Mouse (Mus musculus) midbrain, embryonic 11.5 days (tissue): ENCODE data around the gene Fam162a. TPM values are rescaled to one million over a fixed set of nuclear protein-coding genes. Genes with fewer than 3 reads are reported as not detected.
"Not testable (repeated sequence)": the region's sequence is repeated elsewhere in the genome, so short reads cannot be mapped to it uniquely, and the experiment has no call there.

Source experiments
- ATAC-seq: fragments of 200-750 bp; cut with Nextera tagmentation; 2 replicates; pipeline ENCODE4 v1.8.0; 2017; ENCODE audit warnings: moderate TSS enrichment, moderate library complexity; ENCODE audit not compliant: low FRiP score
- DNase-seq: peaks from one replicate; pipeline ENCODE4 v3.0.0; 2015; ENCODE audit warnings: low spot score; ENCODE audit errors: missing footprints
- H3K27ac ChIP-seq: fragments of 300-500 bp; sonication (generic); 2 replicates; pipeline ENCODE4 v1.5.1; 2014; ENCODE audit warnings: low read depth, low read length
- H3K27me3 ChIP-seq: fragments of 300-500 bp; sonication (generic); 2 replicates; pipeline ENCODE4 v1.6.1; 2014; ENCODE audit warnings: mild to moderate bottlenecking, low read length, moderate library complexity, mixed read lengths; ENCODE audit not compliant: control insufficient read depth, insufficient read depth
- H3K36me3 ChIP-seq: fragments of 300-500 bp; sonication (generic); 2 replicates; pipeline ENCODE4 v1.6.1; 2014; ENCODE audit warnings: mild to moderate bottlenecking, low read length, moderate library complexity, mixed read lengths; ENCODE audit not compliant: control insufficient read depth, insufficient read depth
- H3K4me1 ChIP-seq: fragments of 300-500 bp; sonication (generic); 2 replicates; pipeline ENCODE4 v1.6.1; 2014; ENCODE audit warnings: low read length; ENCODE audit not compliant: control insufficient read depth, insufficient read depth
- H3K4me2 ChIP-seq: fragments of 300-500 bp; sonication (generic); 2 replicates; pipeline ENCODE4 v1.6.1; 2014; ENCODE audit warnings: mild to moderate bottlenecking, moderate library complexity
- H3K4me3 ChIP-seq: fragments of 300-500 bp; sonication (generic); 2 replicates; pipeline ENCODE4 v1.5.1; 2014; ENCODE audit warnings: low read depth, low read length
- H3K9ac ChIP-seq: fragments of 300-500 bp; sonication (generic); 2 replicates; pipeline ENCODE4 v1.6.1; 2014; ENCODE audit warnings: low read length
- H3K9me3 ChIP-seq: fragments of 300-500 bp; sonication (generic); 2 replicates; pipeline ENCODE4 v1.6.1; 2016; ENCODE audit warnings: low read length; ENCODE audit not compliant: control insufficient read depth
- WGBS: fragments of 180-500 bp; shearing (Covaris S2); extraction: QIAGEN DNeasy Blood & Tissue Kit; methylation state at CpG from one replicate; pipeline ENCODE4 v1.1.7; 2014; 5-methylcytosine and 5-hydroxymethylcytosine counted together
- polyA plus RNA-seq: library from polyadenylated mRNA; unstranded; fragments of >200 nt; fragmentation: Nextera tagmentation; extraction: Ambion mirVana; gene quantifications from 2 replicates; pipeline ENCODE4 v1.2.1, GENCODE M21; 2014

Gene Fam162a
- polyA plus RNA-seq, 1 experiment from 2014 or later, result 249 TPM

GRCm38 (mm10) chr16:36047538-36047937, 23.9 kb downstream of the Fam162a start:
- H3K4me1 ChIP-seq, result no peaks in the 10 kb centered on the region
- H3K9ac ChIP-seq, result no peak overlapping the region
- H3K27ac ChIP-seq, result no peak overlapping the region
- H3K4me2 ChIP-seq, result no peak overlapping the region
- DNase-seq (no peak), ATAC-seq (no peak)
- WGBS, result 89% methylated on average over 4 of the region's 4 CpGs
- peaks cover 20% of the 10 kb centered on the region for H3K36me3 ChIP-seq
- H3K27me3 ChIP-seq, result no peaks in the 10 kb centered on the region
- H3K4me3 ChIP-seq, result no peak overlapping the region
- H3K9me3 ChIP-seq, result no peaks in the 10 kb centered on the region; the same call in 1 of the 2 replicates

- H3K36me3 ChIP-seq, result peaks cover 15% of the 10 kb centered on the region
- no peak for ATAC-seq
These were observed 27.4 kb downstream of the Fam162a start for GRCm38 (mm10) chr16:36043964-36044363.

GRCm38 (mm10) chr16:36043073-36043472, 28.3 kb downstream of the Fam162a start:
- no peak for ATAC-seq
- no peak overlapping the region for H3K4me2 ChIP-seq
- no peak for DNase-seq
- no peaks in the 10 kb centered on the region; the same call in 1 of the 2 replicates for H3K9me3 ChIP-seq
- no peak overlapping the region for H3K27ac ChIP-seq
- H3K4me3 ChIP-seq, result no peak overlapping the region
- no peaks in the 10 kb centered on the region for H3K27me3 ChIP-seq
- peaks cover 9% of the 10 kb centered on the region for H3K4me1 ChIP-seq
- no peak overlapping the region for H3K9ac ChIP-seq
- 88% methylated on average over 10 of the region's 10 CpGs for WGBS
- peaks cover 6% of the 10 kb centered on the region for H3K36me3 ChIP-seq

More at GRCm38 (mm10) chr16:36043964-36044363, 27.4 kb downstream of the Fam162a start:
- H3K4me1 ChIP-seq, result peaks cover 9% of the 10 kb centered on the region
- 85% methylated on average over 4 of the region's 4 CpGs for WGBS
- H3K9ac ChIP-seq, result no peak overlapping the region
- H3K4me3 ChIP-seq, result no peak overlapping the region
- H3K4me2 ChIP-seq, result no peak overlapping the region
- no peak overlapping the region for H3K27ac ChIP-seq
- no peaks in the 10 kb centered on the region for H3K27me3 ChIP-seq
- DNase-seq, result no peak
- H3K9me3 ChIP-seq, result no peaks in the 10 kb centered on the region; the same call in 1 of the 2 replicates

- Histone ChIP-seq H3K27me3 (no peaks in the 10 kb centered on the region), H3K4me3 (peak overlapping the region; percentile 60), H3K36me3 (no peaks in the 10 kb centered on the region; the same call in 1 of the 2 replicates), H3K9me3 (no peaks in the 10 kb centered on the region), H3K9ac (peak overlapping the region; percentile 82), H3K27ac (peak overlapping the region; percentile 22; the same call in 1 of the 2 replicates), H3K4me2 (peak overlapping the region; percentile 81), H3K4me1 (peaks cover 9% of the 10 kb centered on the region)
- DNase-seq (peak; percentile 86), ATAC-seq (no peak)
- 37% methylated on average over 11 of the region's 11 CpGs for WGBS
These were observed 29.8 kb downstream of the Fam162a start for GRCm38 (mm10) chr16:36041625-36042020.

GRCm38 (mm10) chr16:36040640-36041624, 30.5 kb downstream of the Fam162a start, which contains the start of gene Wdr5b:
Gene Wdr5b, plus strand, starts transcription at chr16:36041190.
- Histone ChIP-seq H3K9me3 (no peaks in the 10 kb centered on the region), H3K36me3 (no peaks in the 10 kb centered on the region), H3K4me1 (peaks cover 9% of the 10 kb centered on the region), H3K4me2 (peak within 1 kb of the TSS; percentile 81), H3K27ac (peak within 1 kb of the TSS; percentile 22; the same call in 1 of the 2 replicates), H3K4me3 (peak within 1 kb of the TSS; percentile 60), H3K9ac (peak within 1 kb of the TSS; percentile 82), H3K27me3 (no peaks in the 10 kb centered on the region)
- peak; percentile 97 for DNase-seq
- peak; percentile 97 for ATAC-seq
- 2% methylated on average over 39 of the region's 39 CpGs for WGBS

- H3K4me2 ChIP-seq, H3K4me1 ChIP-seq, H3K36me3 ChIP-seq, H3K4me3 ChIP-seq, H3K27me3 ChIP-seq, ATAC-seq, DNase-seq, H3K9me3 ChIP-seq, H3K27ac ChIP-seq, H3K9ac ChIP-seq: not testable (repeated sequence)
- 71% methylated on average over 1 of the region's 2 CpGs for WGBS
These were observed 43.3 kb downstream of the Fam162a start for GRCm38 (mm10) chr16:36028120-36028519.

- DNase-seq, result no peak
- no peaks in the 10 kb centered on the region for H3K4me1 ChIP-seq
- no peaks in the 10 kb centered on the region for H3K9me3 ChIP-seq
- ATAC-seq, result no peak
- H3K4me2 ChIP-seq, result no peak overlapping the region
- no peaks in the 10 kb centered on the region for H3K27me3 ChIP-seq
- H3K4me3 ChIP-seq, result no peak overlapping the region
- 97% methylated on average over 1 of the region's 1 CpGs for WGBS
- H3K27ac ChIP-seq, result no peak overlapping the region
- H3K36me3 ChIP-seq, result no peaks in the 10 kb centered on the region
- H3K9ac ChIP-seq, result no peak overlapping the region
These were observed 55.1 kb downstream of the Fam162a start for GRCm38 (mm10) chr16:36016335-36016734.

- Histone ChIP-seq H3K9me3 (no peaks in the 10 kb centered on the region), H3K4me2 (no peak overlapping the region), H3K4me3 (no peak overlapping the region), H3K9ac (no peak overlapping the region), H3K36me3 (0 out of 2 replicates have a peak, but pooled peaks cover 4% of the 10 kb centered on the region), H3K4me1 (no peaks in the 10 kb centered on the region), H3K27ac (no peak overlapping the region), H3K27me3 (no peaks in the 10 kb centered on the region)
- DNase-seq, result no peak
- ATAC-seq, result no peak
- WGBS, result 87% methylated on average over 3 of the region's 3 CpGs
These were observed 63.0 kb downstream of the Fam162a start for GRCm38 (mm10) chr16:36008396-36008795.

- 95% methylated on average over 4 of the region's 4 CpGs for WGBS
- not testable (repeated sequence) for ATAC-seq, H3K36me3 ChIP-seq, H3K9me3 ChIP-seq, DNase-seq, H3K27ac ChIP-seq, H3K27me3 ChIP-seq, H3K4me3 ChIP-seq, H3K4me2 ChIP-seq, H3K4me1 ChIP-seq, H3K9ac ChIP-seq
These were observed 72.5 kb downstream of the Fam162a start for GRCm38 (mm10) chr16:35998852-35999251.
